Mouse (Mus musculus): ENCODE data around the gene Pou2af1. TPM values are rescaled to one million over a fixed set of nuclear protein-coding genes. Genes with fewer than 3 reads are reported as not detected.

Pou2af1 gene
- polyA plus RNA-seq (2014; fragmentation: Nextera tagmentation; extraction: Ambion mirVana) = not detected in 2 replicates

DNA sequence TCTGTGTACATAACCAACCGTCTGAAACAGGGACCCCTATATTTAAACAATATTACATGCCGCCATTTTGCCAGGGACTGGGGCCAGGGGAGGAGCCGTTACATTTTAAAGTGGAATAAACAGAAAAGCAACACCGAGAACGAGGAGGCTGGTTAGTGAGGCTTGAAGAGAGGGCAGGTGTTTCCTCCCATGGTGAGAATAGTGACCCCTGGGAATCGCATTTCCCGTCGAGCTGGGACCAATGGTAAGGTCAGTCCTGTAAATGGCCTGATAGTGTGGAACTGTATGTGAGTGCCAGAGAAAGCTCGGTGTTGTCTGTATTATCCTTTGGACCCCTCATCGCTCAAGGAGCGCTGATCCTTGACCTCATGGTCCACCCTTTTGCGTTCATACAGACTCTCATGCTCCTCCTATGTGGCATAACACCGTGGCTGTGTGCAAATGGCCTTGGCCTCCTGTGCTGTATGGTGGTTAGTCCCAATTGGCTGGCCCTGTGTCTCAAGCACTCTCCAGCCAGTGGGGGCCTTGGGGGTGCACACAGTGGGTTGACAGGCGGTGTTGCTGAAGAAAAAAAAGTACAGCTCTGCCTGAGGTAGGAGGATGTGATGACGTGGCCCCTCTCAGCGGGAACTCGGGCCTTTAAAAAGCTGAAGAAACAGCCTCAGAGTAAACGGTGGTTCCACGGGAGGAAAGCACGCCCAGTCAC, at the start of gene Pou2af1:
Gene Pou2af1, plus strand, starts transcription at position 686 of the 706 bp plus-strand sequence.
- ATAC-seq (ENCODE audit: low FRiP score) (no peak), DNase-seq (ENCODE audit: low spot score) (no peak)
- Histone ChIP-seq H3K4me1 (replicated peaks; ENCODE audit: control insufficient read depth, insufficient read depth, low read length) (no peaks in the 10 kb centered on the region; the same call in 1 of the 2 replicates), H3K36me3 (ENCODE audit: control insufficient read depth, insufficient read depth, low read length) (no peaks in the 10 kb centered on the region), H3K27me3 (ENCODE audit: control insufficient read depth, insufficient read depth, low read length) (no peaks in the 10 kb centered on the region), H3K27ac (ENCODE audit: low read depth, low read length) (no peak within 1 kb of the TSS), H3K4me3 (ENCODE audit: low read depth, low read length) (no peak within 1 kb of the TSS), H3K9me3 (ENCODE audit: control insufficient read depth, low read length) (no peaks in the 10 kb centered on the region), H3K4me2 (replicated peaks; ENCODE audit: low read depth, low read length) (no peak within 1 kb of the TSS), H3K9ac (ENCODE audit: low read depth, low read length) (no peak within 1 kb of the TSS)
- 82% methylated on average over 20 of the region's 20 CpGs for WGBS

DNA sequence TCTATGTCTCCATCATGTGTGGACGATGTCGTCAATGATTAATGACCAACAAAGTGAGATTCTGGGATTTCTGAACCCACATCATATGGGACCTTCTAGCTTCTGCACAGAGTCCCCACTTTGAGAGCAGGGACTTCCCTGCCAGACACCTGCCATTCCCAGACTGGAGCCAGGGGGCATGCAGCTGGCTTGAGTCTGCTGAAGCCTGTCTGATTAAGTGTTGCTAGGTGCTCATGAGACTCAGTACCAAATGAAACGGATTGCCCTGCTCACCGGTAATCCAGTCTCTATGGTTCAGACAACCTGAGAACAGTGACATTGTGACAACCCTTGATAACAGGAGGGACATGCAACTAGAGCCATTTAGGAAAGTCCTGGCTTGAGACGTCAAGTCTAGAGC, 49.5 kb upstream of the Pou2af1 start:
- Histone ChIP-seq H3K4me1 (replicated peaks; ENCODE audit: control insufficient read depth, insufficient read depth, low read length) (no peaks in the 10 kb centered on the region), H3K9ac (ENCODE audit: low read depth, low read length) (no peak overlapping the region), H3K4me3 (ENCODE audit: low read depth, low read length) (no peak overlapping the region), H3K27me3 (ENCODE audit: control insufficient read depth, insufficient read depth, low read length) (no peaks in the 10 kb centered on the region), H3K4me2 (replicated peaks; ENCODE audit: low read depth, low read length) (no peak overlapping the region), H3K36me3 (ENCODE audit: control insufficient read depth, insufficient read depth, low read length) (no peaks in the 10 kb centered on the region), H3K9me3 (ENCODE audit: control insufficient read depth, low read length) (no peaks in the 10 kb centered on the region), H3K27ac (ENCODE audit: low read depth, low read length) (no peak overlapping the region)
- 86% methylated on average over 5 of the region's 5 CpGs for WGBS
- DNase-seq (ENCODE audit: low spot score) = no peak
- ATAC-seq (ENCODE audit: low FRiP score) = no peak

DNA sequence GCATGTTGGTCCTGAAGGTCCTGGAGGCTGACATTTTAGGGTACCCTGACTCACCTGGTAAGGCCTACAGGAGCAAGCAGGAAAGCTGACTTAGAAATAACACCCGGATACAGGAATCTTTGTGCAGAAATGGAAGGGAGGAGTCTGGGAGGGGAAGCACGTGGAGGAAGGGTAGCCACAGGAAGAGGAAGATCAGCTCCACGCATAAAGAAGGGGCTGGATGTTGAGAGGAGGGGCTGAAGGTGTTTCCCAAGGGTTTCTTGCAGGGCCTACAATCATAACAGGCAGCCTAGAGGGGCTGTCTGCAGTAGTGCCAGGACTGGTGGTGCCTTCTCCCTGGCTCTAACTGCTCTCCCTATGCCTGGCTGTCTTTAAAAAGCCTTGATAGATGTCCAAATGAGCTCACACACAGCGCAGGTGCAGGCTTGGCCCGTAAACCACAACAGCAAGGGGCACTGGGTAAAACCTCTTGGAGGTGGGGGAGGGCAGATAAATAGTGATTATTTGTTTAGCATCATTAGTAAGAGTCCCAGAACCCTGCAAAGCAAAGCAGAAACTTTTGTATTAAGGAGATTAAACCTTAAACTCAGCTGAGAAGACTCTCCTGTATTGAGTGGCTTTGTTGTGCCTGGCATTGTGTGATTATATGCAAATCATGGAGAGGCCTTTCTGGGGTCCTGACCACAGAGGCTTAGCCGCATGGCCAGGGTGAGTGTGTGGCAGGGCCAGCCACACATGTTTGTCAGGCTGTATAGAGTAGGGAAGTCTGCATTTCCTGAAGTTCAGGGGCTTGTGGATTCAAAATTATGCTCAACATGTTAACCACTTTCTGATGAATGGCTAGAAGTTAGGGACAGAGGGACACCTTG, 48.0 kb upstream of the Pou2af1 start, which contains the start of gene Gm32742:
Gene Gm32742, minus strand, starts transcription at position 206 of the 869 bp plus-strand sequence.
- WGBS = 57% methylated on average over 6 of the region's 6 CpGs
- H3K36me3 ChIP-seq (ENCODE audit: control insufficient read depth, insufficient read depth, low read length) = no peaks in the 10 kb centered on the region
- H3K27ac ChIP-seq (ENCODE audit: low read depth, low read length) = no peak within 1 kb of the TSS
- H3K4me3 ChIP-seq (ENCODE audit: low read depth, low read length) = no peak within 1 kb of the TSS
- H3K9me3 ChIP-seq (ENCODE audit: control insufficient read depth, low read length) = no peaks in the 10 kb centered on the region
- H3K4me2 ChIP-seq (replicated peaks; ENCODE audit: low read depth, low read length) = no peak within 1 kb of the TSS
- H3K4me1 ChIP-seq (replicated peaks; ENCODE audit: control insufficient read depth, insufficient read depth, low read length) = no peaks in the 10 kb centered on the region
- DNase-seq (ENCODE audit: low spot score) (no peak), ATAC-seq (ENCODE audit: low FRiP score) (no peak)
- no peak within 1 kb of the TSS for H3K9ac ChIP-seq (ENCODE audit: low read depth, low read length)
- no peaks in the 10 kb centered on the region for H3K27me3 ChIP-seq (ENCODE audit: control insufficient read depth, insufficient read depth, low read length)

DNA sequence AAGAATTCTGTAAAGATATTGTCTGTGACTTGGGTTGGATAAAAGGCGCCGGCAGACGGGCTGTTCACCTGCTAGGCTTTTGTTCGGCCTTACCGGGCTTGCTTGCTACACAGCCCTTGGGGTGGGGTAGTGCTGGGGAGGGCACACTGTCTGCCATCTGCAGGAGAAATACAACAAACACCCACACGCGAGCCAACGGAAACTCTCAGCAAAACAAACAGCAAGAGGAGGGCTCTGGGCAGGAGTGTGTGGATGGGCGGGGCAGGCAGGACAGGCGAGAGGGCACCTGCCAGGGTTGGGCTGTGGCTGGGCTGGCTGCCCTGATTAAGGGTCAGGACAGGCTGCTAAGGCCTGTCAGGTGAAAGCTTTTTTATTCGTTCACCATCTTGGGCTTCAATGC, 45.6 kb upstream of the Pou2af1 start:
- Histone ChIP-seq H3K4me3 (ENCODE audit: low read depth, low read length) (no peak overlapping the region), H3K4me1 (replicated peaks; ENCODE audit: control insufficient read depth, insufficient read depth, low read length) (no peaks in the 10 kb centered on the region), H3K9me3 (ENCODE audit: control insufficient read depth, low read length) (no peaks in the 10 kb centered on the region), H3K27me3 (ENCODE audit: control insufficient read depth, insufficient read depth, low read length) (no peaks in the 10 kb centered on the region), H3K36me3 (ENCODE audit: control insufficient read depth, insufficient read depth, low read length) (no peaks in the 10 kb centered on the region), H3K27ac (ENCODE audit: low read depth, low read length) (no peak overlapping the region), H3K9ac (ENCODE audit: low read depth, low read length) (no peak overlapping the region), H3K4me2 (replicated peaks; ENCODE audit: low read depth, low read length) (no peak overlapping the region)
- ATAC-seq (ENCODE audit: low FRiP score) = no peak
- 64% methylated on average over 11 of the region's 11 CpGs for WGBS
- DNase-seq (ENCODE audit: low spot score) = no peak

DNA sequence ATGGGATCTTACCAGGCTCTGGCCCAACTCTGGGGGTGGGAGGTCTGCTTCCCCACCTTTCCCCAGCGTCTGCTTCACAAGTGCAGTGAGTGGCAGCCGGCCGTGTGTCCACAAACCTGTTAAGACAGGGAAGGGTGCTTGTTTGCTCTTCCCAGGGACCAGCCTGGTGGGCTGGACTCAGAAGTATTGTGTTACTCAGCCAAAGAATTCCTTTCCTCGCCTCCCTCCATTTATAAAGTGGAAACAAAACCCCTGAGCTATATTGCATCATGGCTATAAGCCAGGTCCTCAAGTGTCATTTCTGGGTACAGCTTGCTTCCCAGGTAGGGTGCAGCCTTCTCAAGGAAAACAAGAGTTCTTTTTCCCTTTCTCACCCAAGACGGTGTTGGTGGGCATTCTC, 44.8 kb upstream of the Pou2af1 start:
- Histone ChIP-seq H3K27ac (ENCODE audit: low read depth, low read length) (no peak overlapping the region), H3K27me3 (ENCODE audit: control insufficient read depth, insufficient read depth, low read length) (no peaks in the 10 kb centered on the region), H3K36me3 (ENCODE audit: control insufficient read depth, insufficient read depth, low read length) (no peaks in the 10 kb centered on the region), H3K4me2 (replicated peaks; ENCODE audit: low read depth, low read length) (no peak overlapping the region), H3K4me1 (replicated peaks; ENCODE audit: control insufficient read depth, insufficient read depth, low read length) (no peaks in the 10 kb centered on the region), H3K4me3 (ENCODE audit: low read depth, low read length) (no peak overlapping the region), H3K9ac (ENCODE audit: low read depth, low read length) (no peak overlapping the region), H3K9me3 (ENCODE audit: control insufficient read depth, low read length) (no peaks in the 10 kb centered on the region)
- WGBS = 80% methylated on average over 5 of the region's 5 CpGs
- no peak for DNase-seq (ENCODE audit: low spot score)
- ATAC-seq (ENCODE audit: low FRiP score) = no peak

DNA sequence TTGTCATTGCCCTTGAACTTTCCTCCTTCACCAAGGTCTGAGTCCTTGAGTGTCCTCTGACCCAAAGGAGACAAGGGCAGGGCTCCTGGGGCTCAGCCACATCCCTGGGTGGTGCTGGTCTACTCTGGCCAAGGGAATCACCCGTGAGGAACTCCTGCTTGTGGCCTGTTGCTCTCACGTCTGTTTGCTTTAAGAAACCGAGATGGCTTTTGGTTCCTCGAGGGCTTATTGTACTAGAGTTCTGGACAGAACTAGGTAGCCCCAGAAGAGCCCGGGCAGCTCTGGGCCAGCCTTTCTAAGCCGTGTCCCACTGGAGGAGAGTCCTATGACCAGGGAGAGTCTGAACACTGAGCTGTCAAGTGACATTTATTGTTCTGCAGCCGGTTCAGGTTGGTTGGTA, 44.4 kb upstream of the Pou2af1 start:
- WGBS = 90% methylated on average over 7 of the region's 7 CpGs
- no peak overlapping the region for H3K4me2 ChIP-seq (replicated peaks; ENCODE audit: low read depth, low read length)
- no peak overlapping the region for H3K4me3 ChIP-seq (ENCODE audit: low read depth, low read length)
- H3K9ac ChIP-seq (ENCODE audit: low read depth, low read length) = no peak overlapping the region
- ATAC-seq (ENCODE audit: low FRiP score) (no peak), DNase-seq (ENCODE audit: low spot score) (no peak)
- H3K27me3 ChIP-seq (ENCODE audit: control insufficient read depth, insufficient read depth, low read length) = no peaks in the 10 kb centered on the region
- no peaks in the 10 kb centered on the region for H3K9me3 ChIP-seq (ENCODE audit: control insufficient read depth, low read length)
- H3K27ac ChIP-seq (ENCODE audit: low read depth, low read length) = no peak overlapping the region
- no peaks in the 10 kb centered on the region for H3K4me1 ChIP-seq (replicated peaks; ENCODE audit: control insufficient read depth, insufficient read depth, low read length)
- no peaks in the 10 kb centered on the region for H3K36me3 ChIP-seq (ENCODE audit: control insufficient read depth, insufficient read depth, low read length)

DNA sequence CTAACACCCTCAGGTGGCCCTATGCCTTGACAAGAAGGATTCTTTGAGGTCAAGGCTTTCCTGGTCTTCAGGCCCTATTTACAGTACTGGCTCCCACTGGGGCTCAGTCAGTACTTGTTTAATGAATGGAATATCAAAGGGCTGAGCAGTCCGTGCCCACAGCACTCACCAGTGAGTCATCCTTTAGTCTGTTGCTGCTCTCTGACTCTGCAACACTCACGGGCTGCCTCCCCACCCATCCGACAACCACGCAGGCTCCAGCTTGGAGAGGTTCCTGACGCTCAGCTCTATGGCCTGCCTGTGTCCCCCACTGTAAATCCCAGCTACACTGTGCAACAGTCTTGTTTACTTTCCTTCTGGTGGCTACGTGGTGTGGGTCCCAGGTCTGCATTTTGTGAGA, 43.2 kb upstream of the Pou2af1 start:
- no peak overlapping the region for H3K27ac ChIP-seq (ENCODE audit: low read depth, low read length)
- WGBS = 72% methylated on average over 6 of the region's 6 CpGs
- H3K4me3 ChIP-seq (ENCODE audit: low read depth, low read length) = no peak overlapping the region
- no peak overlapping the region for H3K4me2 ChIP-seq (replicated peaks; ENCODE audit: low read depth, low read length)
- H3K9ac ChIP-seq (ENCODE audit: low read depth, low read length) = no peak overlapping the region
- H3K9me3 ChIP-seq (ENCODE audit: control insufficient read depth, low read length) = no peaks in the 10 kb centered on the region
- ATAC-seq (ENCODE audit: low FRiP score) = no peak
- H3K36me3 ChIP-seq (ENCODE audit: control insufficient read depth, insufficient read depth, low read length) = no peaks in the 10 kb centered on the region
- H3K4me1 ChIP-seq (replicated peaks; ENCODE audit: control insufficient read depth, insufficient read depth, low read length) = no peaks in the 10 kb centered on the region
- H3K27me3 ChIP-seq (ENCODE audit: control insufficient read depth, insufficient read depth, low read length) = no peaks in the 10 kb centered on the region
- no peak for DNase-seq (ENCODE audit: low spot score)

DNA sequence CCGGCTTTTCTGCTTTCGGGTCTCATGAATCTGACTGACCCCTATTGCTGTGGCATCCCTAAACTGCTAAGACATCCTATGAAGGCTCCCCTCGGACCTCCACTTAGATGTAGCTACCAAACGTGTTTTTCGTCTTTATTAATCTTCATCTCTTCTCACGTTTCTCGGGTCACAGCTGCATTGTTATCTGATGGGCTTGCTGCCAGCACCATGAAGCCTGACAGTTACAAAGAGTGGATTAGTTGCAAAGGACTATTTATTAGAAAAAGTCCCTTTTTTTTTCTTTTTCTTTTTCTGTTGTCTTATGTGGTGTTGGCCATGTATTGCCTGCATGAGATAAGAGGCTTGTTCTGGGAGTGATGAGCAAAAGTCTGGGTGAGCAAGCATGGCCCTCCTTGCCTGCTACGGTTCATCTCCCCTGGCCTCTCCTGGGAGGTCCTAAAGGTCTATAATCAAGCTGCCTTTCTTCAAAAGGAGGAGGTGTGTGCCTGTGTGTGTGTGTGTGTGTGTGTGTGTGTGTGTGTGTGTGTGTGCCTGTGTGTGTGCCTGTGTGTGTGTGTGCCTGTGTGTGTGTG, 38.5 kb upstream of the Pou2af1 start:
- DNase-seq (ENCODE audit: low spot score) = no peak
- 76% methylated on average over 8 of the region's 8 CpGs for WGBS

More for the DNA sequence above, 38.5 kb upstream of the Pou2af1 start:
- no peaks in the 10 kb centered on the region for H3K27me3 ChIP-seq (ENCODE audit: control insufficient read depth, insufficient read depth, low read length)
- no peak overlapping the region for H3K4me2 ChIP-seq (replicated peaks; ENCODE audit: low read depth, low read length)
- no peak overlapping the region for H3K27ac ChIP-seq (ENCODE audit: low read depth, low read length)
- H3K9me3 ChIP-seq (ENCODE audit: control insufficient read depth, low read length) = no peaks in the 10 kb centered on the region
- ATAC-seq (ENCODE audit: low FRiP score) = no peak
- H3K9ac ChIP-seq (ENCODE audit: low read depth, low read length) = no peak overlapping the region
- no peaks in the 10 kb centered on the region for H3K36me3 ChIP-seq (ENCODE audit: control insufficient read depth, insufficient read depth, low read length)
- H3K4me1 ChIP-seq (replicated peaks; ENCODE audit: control insufficient read depth, insufficient read depth, low read length) = no peaks in the 10 kb centered on the region
- H3K4me3 ChIP-seq (ENCODE audit: low read depth, low read length) = no peak overlapping the region
